Mouse (Mus musculus) ES-E14 (cell line): ENCODE measurements at regions not wholly inside any gene's neighbourhood (a gene's known extent, or its start where the extent isn't known, plus 50 kb on each side); places are given as distances from the start of the nearest gene placed in this dataset.

Experiments used
- CHD2 ChIP-seq: IDR thresholded peaks from 2 replicates; pipeline ENCODE4 v1.6.1; 2014; ENCODE audit warnings: mild to moderate bottlenecking, low read depth, low read length, inconsistent platforms
- MAFK ChIP-seq: IDR thresholded peaks from 2 replicates; pipeline ENCODE4 v1.6.1; 2014; ENCODE audit warnings: mild to moderate bottlenecking, low read depth, low read length, inconsistent platforms; ENCODE audit not compliant: insufficient read depth
- ZNF384 ChIP-seq: IDR thresholded peaks from 2 replicates; pipeline ENCODE4 v1.6.1; 2012; ENCODE audit warnings: low read depth, low read length, inconsistent platforms

- no peak for TF ChIP-seq CHD2
- TF ChIP-seq MAFK: no peak
- TF ChIP-seq ZNF384: no peak
These were observed 236.5 kb downstream of the Mtx2 start for GRCm38 (mm10) chr2:75062189-75062510.
